Mouse (Mus musculus) MEL-GATA-1-ER (cell line): ENCODE measurements around the gene Spem2.

Experiments used
- DNase-seq: peaks from one replicate; pipeline ENCODE4 v3.0.0-alpha.2; 2012; ENCODE audit warnings: low read depth; ENCODE audit errors: extremely low read depth

Spem2 gene

GRCm38 (mm10) chr11:69800138-69800391, 18.2 kb downstream of the Spem2 start:
- peak; percentile 57 for DNase-seq

GRCm38 (mm10) chr11:69799394-69800137, 18.7 kb downstream of the Spem2 start:
- peak; percentile 74 for DNase-seq

- no peak for DNase-seq
Measured at GRCm38 (mm10) chr11:69797924-69798323, 20.3 kb downstream of the Spem2 start.

- DNase-seq = no peak
Measured at GRCm38 (mm10) chr11:69795983-69796435, 22.3 kb downstream of the Spem2 start.

GRCm38 (mm10) chr11:69795168-69795982, 22.9 kb downstream of the Spem2 start, which contains the start of gene Chrnb1:
Gene Chrnb1 (minus strand): TSS chr11:69795943.
- peak; percentile 98 for DNase-seq

GRCm38 (mm10) chr11:69793429-69793828, 24.8 kb downstream of the Spem2 start:
- no peak for DNase-seq

- no peak for DNase-seq
Measured at GRCm38 (mm10) chr11:69791420-69791819, 26.8 kb downstream of the Spem2 start.

- DNase-seq = no peak
Measured at GRCm38 (mm10) chr11:69789431-69789830, 28.8 kb downstream of the Spem2 start.

- no peak for DNase-seq
Measured at GRCm38 (mm10) chr11:69787306-69787705, 31.0 kb downstream of the Spem2 start.

GRCm38 (mm10) chr11:69784793-69785272, 33.4 kb downstream of the Spem2 start:
- peak; percentile 86 for DNase-seq

- DNase-seq = no peak
Measured at GRCm38 (mm10) chr11:69781828-69782227, 36.4 kb downstream of the Spem2 start.

GRCm38 (mm10) chr11:69778985-69779384, 39.3 kb downstream of the Spem2 start:
- DNase-seq = no peak

GRCm38 (mm10) chr11:69778258-69778982, 39.8 kb downstream of the Spem2 start:
- no peak for DNase-seq

GRCm38 (mm10) chr11:69777504-69778257, 40.6 kb downstream of the Spem2 start:
- no peak for DNase-seq

GRCm38 (mm10) chr11:69776488-69776887, 41.8 kb downstream of the Spem2 start:
- DNase-seq = no peak

- no peak for DNase-seq
Measured at GRCm38 (mm10) chr11:69775716-69776115, 42.5 kb downstream of the Spem2 start.

- no peak for DNase-seq
Measured at GRCm38 (mm10) chr11:69774961-69775360, 43.3 kb downstream of the Spem2 start.

GRCm38 (mm10) chr11:69767625-69767909, 50.7 kb downstream of the Spem2 start:
- DNase-seq = no peak

GRCm38 (mm10) chr11:69766872-69767624, 51.2 kb downstream of the Spem2 start:
- no peak for DNase-seq
